Mouse (Mus musculus): Measurements from ENCODE around the gene St3gal2.
"Not testable (repeated sequence)": the region's sequence is repeated elsewhere in the genome, so short reads cannot be mapped to it uniquely, and the experiment has no call there.

St3gal2 gene

DNA sequence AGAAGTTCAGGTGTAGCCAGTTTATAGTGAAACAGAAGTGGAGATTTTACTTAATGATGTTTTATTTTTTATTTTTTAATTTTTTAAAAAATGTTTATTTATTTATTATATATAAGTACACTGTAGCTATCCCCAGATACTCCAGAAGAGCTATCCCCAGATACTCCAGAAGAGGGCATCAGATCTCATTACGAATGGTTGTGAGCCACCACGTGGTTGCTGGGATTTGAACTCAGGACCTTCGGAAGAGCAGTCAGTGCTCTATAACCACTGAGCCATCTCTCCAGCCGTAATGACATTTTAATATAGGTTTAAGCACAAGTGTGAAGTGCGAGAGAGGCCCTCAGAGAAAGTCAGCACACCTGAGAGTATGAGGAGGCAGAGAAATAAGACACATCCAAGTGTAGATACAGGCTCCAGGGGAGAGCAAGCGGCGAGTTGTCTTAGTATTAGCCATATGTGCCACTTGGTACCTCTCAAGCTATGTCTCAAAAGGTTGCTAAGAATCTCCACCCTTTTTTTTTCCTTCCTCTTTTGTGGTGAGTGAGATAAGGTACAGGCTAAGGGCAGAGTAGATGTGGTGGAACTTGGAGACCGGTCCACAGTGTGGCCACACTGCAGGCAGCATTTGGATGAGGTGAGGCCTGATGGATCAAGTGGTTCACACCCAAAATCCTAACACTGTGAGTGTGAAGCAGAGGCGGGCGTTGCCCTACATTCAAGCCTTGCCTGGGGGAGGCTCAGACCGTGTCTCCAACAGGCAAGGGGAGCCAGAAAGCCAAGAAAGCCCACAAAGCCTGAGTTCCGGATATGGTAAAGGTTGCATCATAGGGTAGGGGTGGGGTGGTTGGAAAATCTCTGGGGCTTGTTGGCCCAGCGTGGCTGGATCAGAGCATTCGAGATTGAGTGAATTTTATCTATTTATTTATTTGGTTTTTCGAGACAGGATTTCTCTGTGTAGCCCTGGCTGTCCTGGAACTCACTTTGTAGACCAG is 7.8 kb upstream of the St3gal2 start:
- DNase-seq (ENCODE audit: low spot score in 2 of 2), result no peak

DNA sequence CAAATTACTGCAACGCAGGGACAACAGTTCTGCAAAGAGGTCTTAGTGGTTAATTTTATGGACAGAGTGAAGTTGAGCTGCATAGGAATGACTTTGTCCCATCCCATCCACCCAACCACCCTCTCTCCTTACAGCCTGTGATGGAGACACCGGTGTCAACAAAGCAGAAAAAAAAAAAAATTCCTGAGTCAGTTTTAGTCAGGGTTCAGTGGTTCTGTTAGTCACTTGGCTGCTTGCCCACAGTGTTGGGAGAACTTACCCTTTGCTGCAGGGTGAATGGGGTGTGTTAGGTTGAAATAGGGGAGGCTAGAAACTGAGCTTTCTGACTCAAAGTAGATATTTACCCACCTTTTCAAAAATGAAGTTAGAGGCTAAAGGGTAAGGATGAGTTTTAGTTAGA is 2.3 kb upstream of the St3gal2 start:
- no peak for DNase-seq (ENCODE audit: low spot score in 2 of 2)

DNA sequence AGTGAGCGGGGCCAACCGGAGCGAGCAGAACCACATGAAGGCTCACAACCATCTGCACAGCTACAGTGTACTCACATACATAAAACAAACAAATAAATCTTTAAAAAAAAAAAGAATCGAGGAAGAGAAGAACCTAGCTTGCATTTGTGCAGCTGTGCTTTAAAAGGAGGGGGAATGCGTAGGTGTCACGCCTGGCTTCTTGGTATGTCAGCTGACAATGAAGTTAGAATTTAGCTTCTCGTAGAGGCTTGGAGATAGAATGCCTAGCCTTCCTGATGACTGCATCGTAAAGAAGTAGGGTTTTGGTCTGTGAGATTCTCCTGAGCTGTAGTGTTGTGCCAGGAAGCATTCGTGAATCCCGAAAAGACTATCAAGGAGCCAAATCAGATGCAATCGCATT is 1.7 kb upstream of the St3gal2 start:
- DNase-seq (ENCODE audit: low spot score in 2 of 2), result no peak

DNA sequence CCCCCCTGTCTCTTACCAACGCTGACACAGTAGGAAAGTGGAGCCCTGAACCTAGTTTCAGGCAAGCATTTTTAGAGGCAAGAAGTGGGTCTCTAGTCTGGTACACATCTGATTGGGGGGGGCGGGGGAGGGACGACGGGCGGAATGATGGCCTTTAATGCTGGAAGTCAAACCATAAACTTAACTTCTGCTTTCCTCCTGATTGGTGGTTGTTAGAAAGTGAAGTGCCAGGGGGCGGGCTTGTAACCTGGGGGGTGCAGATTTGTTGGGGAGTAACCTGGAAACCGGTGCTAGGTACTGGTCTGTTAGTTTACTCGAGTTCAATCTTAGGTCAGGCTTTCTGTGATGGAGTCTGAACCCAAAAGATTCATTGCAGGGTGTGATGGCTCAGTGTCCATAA is 1.3 kb upstream of the St3gal2 start:
- no peak for DNase-seq (ENCODE audit: low spot score in 2 of 2)

DNA sequence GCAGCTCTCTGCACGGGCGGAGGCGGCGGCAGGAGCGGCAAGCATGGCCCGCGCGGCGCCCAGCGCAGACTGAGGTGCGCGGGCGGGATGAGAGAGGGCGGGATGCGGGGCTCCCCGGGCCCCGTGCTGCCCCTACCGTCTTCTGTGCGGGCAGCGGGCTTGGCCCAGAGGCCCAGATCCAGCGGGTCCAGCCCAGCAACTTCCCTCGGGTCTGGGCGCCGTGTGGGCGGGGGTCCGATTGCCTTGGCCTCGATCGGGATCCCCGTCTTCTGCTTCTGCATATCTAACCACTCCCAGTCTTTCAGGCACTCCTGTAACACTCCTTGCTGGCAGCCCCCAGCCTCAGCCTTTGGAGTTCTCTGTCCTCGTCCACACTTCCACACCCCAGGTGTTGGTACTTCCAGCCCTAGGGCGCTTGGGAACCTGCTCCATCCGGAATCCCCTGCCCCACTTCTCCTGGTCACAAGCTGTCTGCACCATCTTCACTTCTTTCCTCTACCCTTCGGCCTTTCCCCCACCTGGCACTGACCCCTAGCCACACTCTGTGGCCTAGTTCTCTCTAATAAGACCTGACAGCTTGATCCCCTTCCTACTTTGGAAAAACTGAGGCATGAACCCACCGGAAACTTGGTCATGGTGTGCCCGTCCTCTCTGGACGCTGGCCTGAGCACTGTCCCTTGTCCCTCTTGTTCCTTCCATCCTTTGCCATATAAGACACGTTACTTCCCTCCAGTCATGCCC is 480 bp downstream of the St3gal2 start:
- DNase-seq (ENCODE audit: low spot score in 2 of 2), result no peak

DNA sequence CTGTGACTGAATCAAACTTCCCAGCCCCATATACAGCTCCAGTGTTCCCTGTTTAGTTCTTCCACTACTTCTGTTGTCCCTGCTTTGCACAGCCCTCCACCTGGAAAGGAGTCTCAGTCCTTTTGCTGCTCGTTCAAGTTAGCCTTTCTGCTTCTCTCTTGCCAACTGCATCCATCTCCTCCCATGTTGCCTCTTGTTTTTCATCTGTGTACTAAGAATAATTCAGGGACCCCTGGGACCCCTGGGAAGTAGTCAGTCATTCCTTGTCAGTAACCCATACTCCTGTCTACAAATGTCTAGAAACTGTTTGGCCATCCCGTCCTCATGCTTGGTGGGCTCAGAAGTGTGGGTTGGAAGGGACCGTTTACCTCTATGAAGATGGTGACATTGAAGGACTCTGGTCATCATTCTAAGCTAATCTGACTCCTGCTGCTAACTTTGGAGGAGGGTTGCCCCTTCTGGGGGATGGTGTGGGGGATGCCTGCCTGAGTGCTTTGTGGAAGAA is 1.1 kb downstream of the St3gal2 start:
- no peak for DNase-seq (ENCODE audit: low spot score in 2 of 2)

DNA sequence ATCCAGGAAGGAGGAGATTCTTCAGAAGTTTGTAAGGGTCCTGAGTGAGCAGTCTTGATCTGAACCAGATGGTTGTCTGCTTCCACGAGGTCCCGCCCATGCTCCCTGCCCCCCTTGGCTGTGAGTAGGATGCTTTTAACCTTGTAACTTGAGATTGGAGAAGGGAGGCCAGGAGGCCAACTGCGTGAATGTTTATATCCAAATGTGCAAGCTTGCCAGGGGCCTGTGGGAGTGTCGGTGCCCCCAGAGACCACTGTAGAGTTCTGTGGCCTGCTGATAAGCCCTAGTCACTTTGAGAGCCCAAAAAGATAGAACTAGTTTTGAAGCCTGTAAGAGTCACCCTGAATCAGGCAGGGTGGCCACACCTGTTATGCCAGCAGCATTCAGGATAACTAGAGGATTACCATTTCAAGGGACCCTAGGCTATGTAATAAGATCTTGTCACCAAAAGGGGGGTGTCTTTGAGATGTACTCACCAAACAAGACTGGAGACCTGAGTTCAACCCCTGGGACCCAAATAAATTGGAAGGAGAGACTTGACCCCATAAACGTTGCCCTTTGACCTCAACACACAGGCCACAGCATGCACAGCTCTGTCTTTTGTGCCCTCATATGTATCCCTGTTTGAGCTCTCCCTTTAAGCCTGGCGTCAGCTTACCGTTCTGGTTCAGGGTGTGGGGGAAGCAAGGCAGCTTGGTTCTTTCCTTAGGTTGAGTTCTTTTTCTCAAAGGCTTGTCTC is 1.9 kb downstream of the St3gal2 start:
- DNase-seq (ENCODE audit: low spot score in 2 of 2), result no peak

DNA sequence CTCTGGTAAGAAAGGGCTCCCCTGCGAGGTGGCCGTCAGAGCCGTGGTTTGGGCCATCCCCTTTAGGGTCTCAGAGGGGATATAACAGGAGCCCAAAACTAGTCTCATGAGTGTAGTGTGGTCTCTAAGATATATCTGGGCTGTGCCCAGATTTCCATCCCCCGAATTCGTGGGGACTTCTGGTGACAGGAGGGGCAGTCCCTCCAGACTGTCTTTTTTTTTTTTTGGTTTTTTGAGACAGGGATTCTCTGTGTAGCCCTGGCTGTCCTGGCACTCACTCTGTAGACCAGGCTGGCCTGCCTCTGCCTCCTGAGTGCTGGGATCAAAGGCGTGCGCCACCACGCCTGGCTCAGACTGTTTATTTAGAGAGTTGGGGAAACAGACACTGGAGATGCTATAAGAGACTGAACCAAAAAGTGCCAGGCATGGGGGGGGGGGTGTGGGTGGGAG is 6.0 kb downstream of the St3gal2 start:
- no peak for DNase-seq (ENCODE audit: low spot score in 2 of 2)

DNA sequence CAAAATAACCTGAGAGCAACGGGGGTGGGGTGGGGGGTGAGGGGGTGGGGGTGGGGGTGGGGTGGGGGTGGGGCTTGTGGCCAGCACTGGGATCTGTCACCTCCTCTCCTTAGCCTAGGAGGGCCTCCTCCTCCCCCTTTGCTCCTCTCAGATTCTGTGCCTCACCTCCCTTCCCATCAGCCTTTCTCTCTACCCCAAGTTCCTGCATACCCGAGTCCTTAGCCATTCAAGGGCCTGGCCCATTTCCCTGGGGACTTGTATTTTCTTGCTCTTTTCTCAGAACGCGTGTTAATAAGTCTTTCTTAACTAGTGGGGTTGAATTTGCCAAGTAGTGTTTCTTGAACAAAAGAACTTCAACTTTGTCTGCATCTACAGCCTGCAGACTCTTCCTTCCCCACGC is 7.0 kb downstream of the St3gal2 start:
- no peak for DNase-seq (ENCODE audit: low spot score in 2 of 2)

DNA sequence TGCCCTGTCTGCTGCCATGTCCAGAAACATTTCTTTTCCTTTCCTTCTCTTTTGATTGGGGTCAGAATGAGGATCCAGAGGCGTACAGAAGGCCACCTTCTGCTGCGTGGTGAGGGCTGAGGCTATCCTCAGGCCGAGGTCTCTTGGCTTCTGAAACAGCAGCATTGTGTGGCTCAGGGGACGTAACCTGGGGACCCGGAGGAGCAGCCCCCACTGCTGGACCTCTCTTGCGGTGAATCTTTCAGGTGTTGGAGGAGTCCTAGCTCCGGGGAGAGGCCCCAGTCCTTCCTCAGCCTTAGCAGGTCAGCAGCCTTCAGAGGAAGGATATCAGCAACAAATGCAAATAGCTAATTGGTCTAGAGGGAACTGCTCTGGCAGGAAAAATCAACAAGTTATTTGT is 8.7 kb downstream of the St3gal2 start:
- no peak for DNase-seq (ENCODE audit: low spot score in 2 of 2)

DNA sequence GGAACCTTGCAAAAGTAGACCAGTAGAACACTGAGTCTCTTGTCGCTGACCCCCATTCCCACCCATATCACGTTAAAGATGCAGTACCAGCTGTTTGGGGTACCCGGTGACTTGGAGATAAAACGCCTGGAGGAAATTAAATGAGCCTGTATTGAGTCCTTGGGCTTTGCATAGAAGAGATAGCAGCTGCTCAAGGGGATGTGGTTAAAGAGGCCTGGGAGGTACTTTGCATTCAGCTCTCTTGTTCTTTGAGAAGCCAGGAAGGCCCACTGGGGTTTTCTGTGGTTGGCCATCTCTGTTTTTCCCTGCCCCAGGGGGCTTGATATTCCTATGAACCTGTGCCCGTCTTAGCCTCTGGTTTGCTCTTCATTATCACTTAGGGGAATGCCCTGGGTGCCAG is 9.3 kb downstream of the St3gal2 start:
- no peak for DNase-seq (ENCODE audit: low spot score in 2 of 2)

DNA sequence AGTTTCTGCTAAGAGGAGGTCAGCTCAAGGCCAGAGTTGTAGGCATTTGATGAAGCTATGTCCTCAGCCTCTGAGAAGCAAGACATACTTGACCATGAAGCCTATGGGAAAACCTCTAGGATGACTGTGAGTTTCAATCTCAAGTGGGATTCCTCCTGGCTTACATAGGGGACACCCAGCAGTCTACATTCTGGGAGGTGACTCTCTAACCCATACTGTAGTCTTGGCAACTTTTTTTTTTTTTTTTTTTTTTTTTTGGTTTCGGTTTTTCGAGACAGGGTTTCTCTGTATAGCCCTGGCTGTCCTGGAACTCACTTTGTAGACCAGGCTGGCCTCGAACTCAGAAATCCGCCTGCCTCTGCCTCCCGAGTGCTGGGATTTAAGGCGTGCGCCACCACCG is 9.9 kb downstream of the St3gal2 start:
- not testable (repeated sequence) for DNase-seq (ENCODE audit: low spot score in 2 of 2)

DNA sequence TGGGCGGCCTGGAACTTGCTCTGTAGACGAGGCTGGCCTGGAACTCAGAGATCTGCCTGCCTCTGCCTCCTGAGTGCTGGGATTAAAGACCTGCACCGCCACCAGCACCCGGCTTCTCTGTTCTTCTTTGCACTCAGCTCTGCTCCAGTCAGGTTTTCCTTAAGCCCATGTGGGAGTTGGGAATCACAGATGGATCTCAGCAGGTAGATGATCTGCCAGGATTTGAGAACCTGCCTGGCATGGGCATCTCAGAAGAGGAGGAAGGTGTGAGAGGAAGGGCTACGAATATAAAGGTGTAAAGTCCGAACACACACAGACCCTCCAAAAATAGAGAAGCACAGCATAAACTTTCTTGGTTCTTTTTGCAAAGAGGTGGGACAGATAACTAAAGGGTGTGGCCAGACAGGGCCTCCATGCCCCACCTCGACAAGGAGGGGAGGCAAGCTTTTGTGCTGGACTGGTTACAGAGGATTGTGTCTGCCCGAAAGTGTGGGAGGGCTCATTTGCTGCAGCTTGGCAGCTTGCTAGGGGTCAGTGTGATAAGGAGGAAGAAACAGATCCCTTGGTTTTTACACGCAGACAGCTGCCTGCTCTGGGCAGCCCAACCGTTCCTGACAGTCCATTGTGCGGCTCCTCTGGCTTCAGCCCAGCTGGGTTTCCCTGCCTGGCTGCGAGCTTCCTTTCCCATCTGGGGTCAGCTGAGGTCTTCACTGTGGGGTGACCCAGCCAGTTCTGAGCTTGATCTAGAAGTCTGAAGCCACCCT is 11.6 kb downstream of the St3gal2 start:
- DNase-seq (ENCODE audit: low spot score in 2 of 2), result peak in 1 of 2 experiments; percentile 52

DNA sequence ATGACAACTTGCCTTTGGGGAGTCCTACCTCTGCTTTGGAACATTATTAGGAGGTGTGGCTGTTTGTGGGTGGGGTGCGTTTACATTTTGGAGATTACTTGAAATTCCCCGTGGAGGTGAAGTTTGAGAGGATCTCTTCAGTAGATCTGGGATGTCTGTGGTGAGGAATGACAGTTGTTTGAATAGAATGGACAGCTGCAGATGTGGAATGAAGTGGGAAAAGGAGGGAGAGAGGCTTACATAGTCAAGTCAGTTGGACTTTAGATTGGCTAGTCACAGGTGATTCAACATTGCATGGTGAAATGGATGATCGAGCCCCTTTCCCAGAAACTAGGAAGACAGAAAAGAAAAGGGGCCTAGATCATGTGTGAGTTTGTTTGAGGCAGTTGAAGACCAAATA is 12.7 kb downstream of the St3gal2 start:
- no peak for DNase-seq (ENCODE audit: low spot score in 2 of 2)

DNA sequence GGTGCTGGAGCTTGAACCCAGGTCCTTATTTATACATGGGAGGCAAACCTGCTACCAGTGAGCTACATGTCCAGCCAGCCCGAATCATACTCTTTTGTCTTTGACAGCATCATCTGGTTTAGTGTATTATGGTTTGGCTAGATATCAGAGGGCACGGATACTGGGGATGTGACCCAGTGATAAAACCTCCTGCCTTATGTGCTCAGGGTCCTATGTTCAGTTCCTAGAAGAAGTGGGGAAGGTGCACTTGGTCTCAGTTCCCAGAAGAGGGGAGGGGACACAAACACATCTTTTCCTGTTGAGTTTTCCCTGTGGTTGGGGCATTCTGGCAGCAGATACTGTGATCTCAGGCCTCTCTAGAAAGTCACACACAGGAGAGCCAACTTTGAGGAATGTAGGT is 13.6 kb downstream of the St3gal2 start:
- DNase-seq (ENCODE audit: low spot score in 2 of 2), result no peak

DNA sequence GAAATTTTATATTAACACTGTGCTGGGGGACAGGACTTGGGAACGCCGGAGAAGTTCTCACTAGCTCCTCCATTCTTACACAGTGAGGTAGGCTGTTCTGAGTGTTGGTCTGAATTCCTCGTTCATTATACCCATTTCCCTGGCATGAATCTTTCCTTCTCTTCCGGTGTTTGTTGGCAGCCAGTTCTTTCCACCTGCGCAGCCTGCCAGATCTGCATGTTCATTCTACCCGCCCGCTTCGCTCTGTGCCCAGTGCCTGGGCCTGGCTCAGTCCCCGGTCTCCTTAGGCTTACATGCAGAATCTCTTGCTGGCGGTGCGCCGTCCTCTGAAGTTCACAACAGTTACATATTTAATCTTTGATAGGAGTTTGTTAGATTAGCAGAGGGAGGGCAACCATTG is 16.5 kb downstream of the St3gal2 start:
- DNase-seq (ENCODE audit: low spot score in 2 of 2), result no peak

DNA sequence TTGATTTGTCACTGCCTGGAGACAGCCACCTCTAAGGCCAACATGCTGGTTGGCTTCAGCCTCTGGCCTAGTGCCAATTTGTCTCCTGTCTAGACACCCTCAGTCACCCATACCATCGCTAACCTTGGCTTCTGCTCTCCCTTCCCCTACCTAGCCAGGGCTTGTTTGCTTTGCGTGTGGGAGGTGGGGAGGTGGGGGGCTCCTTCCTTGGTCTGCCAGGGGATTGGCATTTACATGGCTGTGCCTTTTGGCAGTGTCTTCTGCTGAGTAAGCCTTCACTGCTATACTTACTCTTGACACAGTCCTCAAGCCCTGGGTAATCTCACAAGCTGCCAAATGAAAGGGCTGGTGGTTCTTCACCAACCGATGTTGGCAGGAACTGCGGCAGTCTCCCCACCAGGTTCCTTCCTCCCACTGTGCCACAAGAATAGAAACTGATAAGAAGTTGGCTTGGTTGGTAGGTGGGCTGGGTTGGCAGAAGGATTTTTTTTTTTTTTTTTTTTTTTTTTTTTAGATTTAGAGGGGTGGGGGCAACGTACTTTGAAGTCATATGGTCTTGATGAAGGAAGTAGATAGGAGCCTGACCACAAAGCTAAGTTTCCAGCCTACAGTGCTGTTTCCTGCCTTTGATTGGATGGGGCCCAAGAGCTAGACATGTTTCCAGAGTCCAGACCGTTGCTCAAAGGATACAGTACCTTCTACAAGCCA is 19.3 kb downstream of the St3gal2 start:
- peak; percentile 37 to 72 for DNase-seq (ENCODE audit: low spot score in 2 of 2)

DNA sequence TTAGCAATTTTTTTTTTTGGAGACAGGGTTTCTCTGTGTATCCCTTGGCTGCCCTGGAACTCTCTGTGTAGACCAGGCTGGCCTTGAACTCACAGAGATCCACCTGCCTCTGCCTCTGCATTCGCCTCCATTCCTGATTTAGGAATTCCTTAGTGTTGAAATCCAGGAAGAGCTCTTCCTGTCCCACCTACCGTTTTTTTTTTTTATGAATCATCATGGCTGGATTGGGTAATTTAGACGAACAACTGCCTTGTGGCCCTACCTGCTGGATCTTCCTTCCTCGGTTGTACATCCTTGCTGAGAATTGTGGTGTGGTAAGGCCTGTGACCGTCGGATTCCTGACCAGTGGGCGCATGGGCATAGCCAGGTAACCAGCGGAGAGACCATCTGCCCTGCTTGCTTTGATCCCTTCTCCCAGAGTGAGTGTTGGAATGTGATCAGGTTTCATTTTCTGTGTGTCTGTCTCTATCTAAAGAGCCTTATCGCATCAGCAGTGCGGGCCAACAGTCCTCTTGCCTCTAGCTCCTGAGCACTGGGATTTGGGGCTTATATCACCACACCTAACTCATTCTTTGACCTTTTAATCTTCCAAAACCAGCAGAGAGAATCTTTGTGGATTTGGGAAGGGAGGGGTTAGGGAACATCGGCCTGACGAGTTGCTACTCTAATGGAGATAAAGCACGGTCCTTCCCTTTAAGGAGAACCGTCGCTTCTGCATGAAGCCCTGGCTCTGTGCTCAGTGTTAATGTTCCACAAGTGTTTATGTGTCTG is 21.1 kb downstream of the St3gal2 start:
- no peak for DNase-seq (ENCODE audit: low spot score in 2 of 2)

DNA sequence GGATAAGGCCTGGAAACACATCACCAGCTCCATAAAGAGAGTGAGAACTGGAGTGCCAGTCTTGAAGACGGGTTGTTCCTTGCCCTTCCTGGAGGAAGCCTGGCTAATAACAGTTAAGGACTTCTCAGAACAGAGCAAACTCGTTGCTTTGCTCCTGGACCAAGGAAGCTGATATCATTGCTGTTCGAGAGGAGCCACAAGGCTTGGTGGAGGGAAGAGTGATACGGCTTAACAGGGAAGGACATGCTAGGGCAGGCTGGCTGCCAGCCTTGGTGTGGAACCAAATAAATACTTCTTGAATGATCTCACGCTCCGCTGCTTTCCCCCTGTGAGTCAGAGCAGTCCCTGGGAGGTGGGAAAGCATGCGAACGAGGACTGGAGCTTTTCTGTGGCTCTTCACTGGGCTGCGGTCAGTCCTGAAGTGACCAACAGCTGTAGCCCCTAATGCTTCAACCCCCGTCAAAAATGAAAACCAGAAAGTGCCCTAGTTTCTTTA is 21.8 kb downstream of the St3gal2 start:
- DNase-seq (ENCODE audit: low spot score in 2 of 2), result no peak

Data from frontal cortex, postnatal 10 days (tissue).